Mouse (Mus musculus) retina, embryonic 14.5 days (tissue): ENCODE measurements around the gene Dglucy.

Experiments
- DNase-seq: peaks from one replicate; pipeline ENCODE4 v3.0.0-alpha.2; 2015; ENCODE audit warnings: low spot score

Dglucy gene

GRCm38 (mm10) chr12:100778934-100779865 lies at the start of gene Dglucy:
Gene Dglucy (plus strand): TSS chr12:100779057.
- no peak for DNase-seq

- peak; percentile 27 for DNase-seq
Measured at GRCm38 (mm10) chr12:100735156-100735555, 43.7 kb upstream of the Dglucy start.

- DNase-seq = no peak
Measured at GRCm38 (mm10) chr12:100735581-100735980, 43.3 kb upstream of the Dglucy start.

- DNase-seq = no peak
Measured at GRCm38 (mm10) chr12:100738498-100738897, 40.4 kb upstream of the Dglucy start.

GRCm38 (mm10) chr12:100739011-100739570 lies 39.8 kb upstream of the Dglucy start:
- no peak for DNase-seq

GRCm38 (mm10) chr12:100740313-100740712 lies 38.5 kb upstream of the Dglucy start:
- DNase-seq = no peak

GRCm38 (mm10) chr12:100742468-100742867 lies 36.4 kb upstream of the Dglucy start:
- no peak for DNase-seq

GRCm38 (mm10) chr12:100752977-100753376 lies 25.9 kb upstream of the Dglucy start:
- DNase-seq = no peak

- no peak for DNase-seq
Measured at GRCm38 (mm10) chr12:100753716-100754115, 25.1 kb upstream of the Dglucy start.

GRCm38 (mm10) chr12:100757427-100757826 lies 21.4 kb upstream of the Dglucy start:
- DNase-seq = no peak

- DNase-seq = no peak
Measured at GRCm38 (mm10) chr12:100762663-100763425, 16.0 kb upstream of the Dglucy start.

GRCm38 (mm10) chr12:100764329-100765018 lies 14.4 kb upstream of the Dglucy start:
- no peak for DNase-seq

GRCm38 (mm10) chr12:100769871-100770270 lies 9.0 kb upstream of the Dglucy start:
- no peak for DNase-seq

- no peak for DNase-seq
Measured at GRCm38 (mm10) chr12:100770765-100771164, 8.1 kb upstream of the Dglucy start.

GRCm38 (mm10) chr12:100772230-100772984 lies 6.5 kb upstream of the Dglucy start:
- no peak for DNase-seq

- DNase-seq = no peak
Measured at GRCm38 (mm10) chr12:100774756-100775155, 4.1 kb upstream of the Dglucy start.

- no peak for DNase-seq
Measured at GRCm38 (mm10) chr12:100775291-100775690, 3.6 kb upstream of the Dglucy start.

GRCm38 (mm10) chr12:100775911-100776581 lies 2.8 kb upstream of the Dglucy start:
- DNase-seq = no peak

- DNase-seq = no peak
Measured at GRCm38 (mm10) chr12:100776991-100777390, 1.9 kb upstream of the Dglucy start.

- DNase-seq = no peak
Measured at GRCm38 (mm10) chr12:100778276-100778933, 452 bp upstream of the Dglucy start.
